Mouse (Mus musculus): ENCODE data around the gene Rnf11. TPM values are rescaled to one million over a fixed set of nuclear protein-coding genes. Genes with fewer than 3 reads are reported as not detected.
"Not testable (repeated sequence)": the region's sequence is repeated elsewhere in the genome, so short reads cannot be mapped to it uniquely, and the experiment has no call there.

The Rnf11 gene
- total and polyA plus RNA-seq, 2 experiments from 2014 or later, result 89.3 to 158 TPM

GRCm38 (mm10) chr4:109407176-109407520 lies 77.4 kb downstream of the Rnf11 start:
- Histone ChIP-seq H3K27ac (ENCODE audit: low read depth, low read length) (no peak overlapping the region), H3K27me3 (ENCODE audit: insufficient read depth, low read length) (no peaks in the 10 kb centered on the region), H3K36me3 (ENCODE audit: insufficient read depth, low read length) (no peaks in the 10 kb centered on the region), H3K4me2 (ENCODE audit: low read depth, low read length, poor library complexity, severe bottlenecking) (peak overlapping the region; percentile 97), H3K4me1 (ENCODE audit: insufficient read depth, low read length) (peaks cover 8% of the 10 kb centered on the region; the same call in 1 of the 2 replicates), H3K9ac (replicated peaks; ENCODE audit: low read length, poor library complexity, severe bottlenecking) (peak overlapping the region; percentile 85), H3K9me3 (ENCODE audit: low read length) (no peaks in the 10 kb centered on the region), H3K4me3 (ENCODE audit: low read depth, low read length) (peak overlapping the region; percentile 63)
- TF ChIP-seq CTCF (IDR thresholded peaks at IDR 0.05), result no peak
- no peak for DNase-seq (ENCODE audit: low spot score)
- WGBS, result 7% methylated on average over 11 of the region's 24 CpGs
- peak; percentile 60 for ATAC-seq (ENCODE audit: low FRiP score)

GRCm38 (mm10) chr4:109406486-109407175 lies 77.9 kb downstream of the Rnf11 start, which contains the start of gene Ttc39a:
Ttc39a (plus strand) TSS chr4:109406623.
- Histone ChIP-seq H3K4me1 (ENCODE audit: insufficient read depth, low read length) (peaks cover 8% of the 10 kb centered on the region; the same call in 1 of the 2 replicates), H3K27ac (ENCODE audit: low read depth, low read length) (no peak within 1 kb of the TSS; the same call in 1 of the 2 replicates), H3K4me2 (ENCODE audit: low read depth, low read length, poor library complexity, severe bottlenecking) (peak within 1 kb of the TSS; percentile 97), H3K36me3 (ENCODE audit: insufficient read depth, low read length) (no peaks in the 10 kb centered on the region), H3K27me3 (ENCODE audit: insufficient read depth, low read length) (no peaks in the 10 kb centered on the region), H3K4me3 (ENCODE audit: low read depth, low read length) (peak within 1 kb of the TSS; percentile 63), H3K9me3 (ENCODE audit: low read length) (no peaks in the 10 kb centered on the region), H3K9ac (replicated peaks; ENCODE audit: low read length, poor library complexity, severe bottlenecking) (peak within 1 kb of the TSS; percentile 85)
- peak; percentile 72 for ATAC-seq (ENCODE audit: low FRiP score)
- WGBS, result 1% methylated on average over 29 of the region's 56 CpGs
- peak; percentile 50 for DNase-seq (ENCODE audit: low spot score)
- TF ChIP-seq CTCF (IDR thresholded peaks at IDR 0.05), result peak; percentile 14; the same call in 1 of the 2 replicates

GRCm38 (mm10) chr4:109406054-109406485 lies 78.5 kb downstream of the Rnf11 start:
- Histone ChIP-seq H3K27ac (ENCODE audit: low read depth, low read length) (no peak overlapping the region), H3K4me2 (ENCODE audit: low read depth, low read length, poor library complexity, severe bottlenecking) (peak overlapping the region; percentile 97), H3K4me1 (ENCODE audit: insufficient read depth, low read length) (peaks cover 8% of the 10 kb centered on the region; the same call in 1 of the 2 replicates), H3K9ac (replicated peaks; ENCODE audit: low read length, poor library complexity, severe bottlenecking) (peak overlapping the region; percentile 85), H3K27me3 (ENCODE audit: insufficient read depth, low read length) (no peaks in the 10 kb centered on the region), H3K36me3 (ENCODE audit: insufficient read depth, low read length) (no peaks in the 10 kb centered on the region), H3K4me3 (ENCODE audit: low read depth, low read length) (peak overlapping the region; percentile 63), H3K9me3 (ENCODE audit: low read length) (no peaks in the 10 kb centered on the region)
- no peak for TF ChIP-seq CTCF (IDR thresholded peaks at IDR 0.05)
- peak; percentile 67 for ATAC-seq (ENCODE audit: low FRiP score)
- 9% methylated on average over 3 of the region's 3 CpGs for whole genome bisulfite sequencing
- DNase-seq (ENCODE audit: low spot score), result peak; percentile 64

- Histone ChIP-seq H3K9me3 (ENCODE audit: low read length) (no peaks in the 10 kb centered on the region), H3K4me2 (ENCODE audit: low read depth, low read length, poor library complexity, severe bottlenecking) (peak overlapping the region; percentile 97), H3K27ac (ENCODE audit: low read depth, low read length) (no peak overlapping the region), H3K36me3 (ENCODE audit: insufficient read depth, low read length) (no peaks in the 10 kb centered on the region), H3K27me3 (ENCODE audit: insufficient read depth, low read length) (no peaks in the 10 kb centered on the region), H3K4me3 (ENCODE audit: low read depth, low read length) (no peak overlapping the region), H3K9ac (replicated peaks; ENCODE audit: low read length, poor library complexity, severe bottlenecking) (no peak overlapping the region), H3K4me1 (ENCODE audit: insufficient read depth, low read length) (peaks cover 8% of the 10 kb centered on the region; the same call in 1 of the 2 replicates)
- ATAC-seq (ENCODE audit: low FRiP score) (no peak), DNase-seq (ENCODE audit: low spot score) (no peak)
- no peak for TF ChIP-seq CTCF (IDR thresholded peaks at IDR 0.05)
- 55% methylated on average over 8 of the region's 8 CpGs for WGBS
Measured at GRCm38 (mm10) chr4:109405415-109405814, 79.1 kb downstream of the Rnf11 start.

GRCm38 (mm10) chr4:109404908-109405307 lies 79.6 kb downstream of the Rnf11 start:
- not testable (repeated sequence) for H3K36me3 ChIP-seq (ENCODE audit: insufficient read depth, low read length); H3K9ac ChIP-seq (replicated peaks; ENCODE audit: low read length, poor library complexity, severe bottlenecking); H3K27ac ChIP-seq (ENCODE audit: low read depth, low read length); H3K9me3 ChIP-seq (ENCODE audit: low read length); H3K4me1 ChIP-seq (ENCODE audit: insufficient read depth, low read length); H3K27me3 ChIP-seq (ENCODE audit: insufficient read depth, low read length); H3K4me3 ChIP-seq (ENCODE audit: low read depth, low read length); H3K4me2 ChIP-seq (ENCODE audit: low read depth, low read length, poor library complexity, severe bottlenecking); ATAC-seq (ENCODE audit: low FRiP score); DNase-seq (ENCODE audit: low spot score)
- WGBS, result 89% methylated on average over 3 of the region's 3 CpGs
- TF ChIP-seq CTCF (IDR thresholded peaks at IDR 0.05), result peak; percentile 34

GRCm38 (mm10) chr4:109401176-109401689 lies 83.3 kb downstream of the Rnf11 start:
- 73% methylated on average over 5 of the region's 5 CpGs for WGBS
- no peak overlapping the region for H3K4me3 ChIP-seq (ENCODE audit: low read depth, low read length)
- H3K27ac ChIP-seq (ENCODE audit: low read depth, low read length), result no peak overlapping the region
- no peak overlapping the region for H3K4me2 ChIP-seq (ENCODE audit: low read depth, low read length, poor library complexity, severe bottlenecking)
- H3K9ac ChIP-seq (replicated peaks; ENCODE audit: low read length, poor library complexity, severe bottlenecking), result no peak overlapping the region
- peak; percentile 47 for TF ChIP-seq CTCF (IDR thresholded peaks at IDR 0.05)
- H3K9me3 ChIP-seq (ENCODE audit: low read length), result no peaks in the 10 kb centered on the region
- no peak for DNase-seq (ENCODE audit: low spot score)
- H3K4me1 ChIP-seq (ENCODE audit: insufficient read depth, low read length), result peaks cover 8% of the 10 kb centered on the region; the same call in 1 of the 2 replicates
- no peak for ATAC-seq (ENCODE audit: low FRiP score)
- H3K36me3 ChIP-seq (ENCODE audit: insufficient read depth, low read length), result no peaks in the 10 kb centered on the region
- no peaks in the 10 kb centered on the region for H3K27me3 ChIP-seq (ENCODE audit: insufficient read depth, low read length)

Other genes starting within 250 kb of the Rnf11 start
- gene Eps15, start 204.5 kb downstream of the Rnf11 start, total RNA-seq (2014; rRNA removed), result 102 and 148 TPM in 2 replicates
- 57.6 and 58.7 TPM in 2 replicates for gene Eps15, start 204.5 kb downstream of the Rnf11 start, polyA plus RNA-seq (2015; fragmentation: Nextera tagmentation; extraction: Ambion mirVana)
- gene Ttc39a, start 78.1 kb downstream of the Rnf11 start, total RNA-seq (2014; rRNA removed), result 3.2 and 5.2 TPM in 2 replicates
- 4.7 TPM in 2 replicates for gene Ttc39a, start 78.1 kb downstream of the Rnf11 start, polyA plus RNA-seq (2015; fragmentation: Nextera tagmentation; extraction: Ambion mirVana)
- not detected in 2 replicates for gene 4930522H14Rik, start 46.6 kb upstream of the Rnf11 start, total RNA-seq (2014; rRNA removed)
- not detected in 2 replicates for gene 4930522H14Rik, start 46.6 kb upstream of the Rnf11 start, polyA plus RNA-seq (2015; fragmentation: Nextera tagmentation; extraction: Ambion mirVana)
- gene Cdkn2c, start 182.5 kb upstream of the Rnf11 start, total RNA-seq (2014; rRNA removed), result 5.8 and 8.9 TPM in 2 replicates
- gene Cdkn2c, start 182.5 kb upstream of the Rnf11 start, polyA plus RNA-seq (2015; fragmentation: Nextera tagmentation; extraction: Ambion mirVana), result 2.4 and 2.7 TPM in 2 replicates
- gene Faf1, start 191.9 kb upstream of the Rnf11 start, total RNA-seq (2014; rRNA removed), result 36.8 and 54.6 TPM in 2 replicates
- 32.1 and 33.7 TPM in 2 replicates for gene Faf1, start 191.9 kb upstream of the Rnf11 start, polyA plus RNA-seq (2015; fragmentation: Nextera tagmentation; extraction: Ambion mirVana)